Mouse (Mus musculus): ENCODE data around the gene Tubb4b.

DNA sequence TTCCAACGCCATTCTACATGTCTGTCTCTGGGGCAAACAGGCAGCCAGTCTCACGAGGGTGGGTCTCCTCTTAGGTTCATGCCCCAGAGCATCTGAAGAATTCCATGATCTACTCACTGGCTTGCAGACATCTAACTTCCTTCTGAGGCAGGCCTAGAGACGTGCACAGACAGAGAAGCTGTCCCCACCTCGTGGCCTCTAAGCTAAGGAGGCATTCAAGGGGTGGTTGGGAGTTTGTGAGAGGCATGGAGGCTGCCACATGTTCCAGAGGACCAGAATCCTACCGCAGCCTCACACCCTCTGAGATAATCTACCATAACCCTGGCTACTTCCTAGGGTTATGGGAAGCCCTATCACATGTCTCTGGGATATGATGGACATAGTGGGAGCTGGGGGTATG is 30.5 kb downstream of the Tubb4b start:
- no peak for TF ChIP-seq CTCF (IDR thresholded peaks at IDR 0.05; ENCODE audit: control insufficient read depth, insufficient read depth, low read length)
- no peak for TF ChIP-seq POLR2A (IDR thresholded peaks at IDR 0.05; ENCODE audit: borderline replicate concordance, control insufficient read depth, low read depth, low read length)
